Mouse (Mus musculus) stomach, postnatal 0 days (tissue): Measurements from ENCODE around the gene Nup214. TPM values are rescaled to one million over a fixed set of nuclear protein-coding genes. Genes with fewer than 3 reads are reported as not detected.

Source experiments
- ATAC-seq: fragments of 200-750 bp; cut with Nextera tagmentation; 2 replicates; pipeline ENCODE4 v1.8.0; 2017; ENCODE audit not compliant: low FRiP score, low TSS enrichment
- DNase-seq: peaks from one replicate; pipeline ENCODE4 v3.0.0-alpha.2; 2016; ENCODE audit warnings: low spot score
- H3K27ac ChIP-seq: fragments of 300-500 bp; sonication (generic); replicated peaks from 2 replicates; pipeline ENCODE4 v1.5.1; 2014; ENCODE audit warnings: mild to moderate bottlenecking, control low read depth
- H3K27me3 ChIP-seq: fragments of 300-500 bp; sonication (generic); 2 replicates; pipeline ENCODE4 v1.6.1; 2014; ENCODE audit warnings: low read length; ENCODE audit not compliant: control insufficient read depth, insufficient read depth
- H3K36me3 ChIP-seq: fragments of 300-500 bp; sonication (generic); 2 replicates; pipeline ENCODE4 v1.6.1; 2014; ENCODE audit warnings: low read length, mixed read lengths; ENCODE audit not compliant: control insufficient read depth, insufficient read depth
- H3K4me1 ChIP-seq: fragments of 300-500 bp; sonication (generic); replicated peaks from 2 replicates; pipeline ENCODE4 v1.6.1; 2014; ENCODE audit warnings: antibody characterized with exemption; ENCODE audit not compliant: control insufficient read depth, insufficient read depth
- H3K4me2 ChIP-seq: fragments of 300-500 bp; sonication (generic); replicated peaks from 2 replicates; pipeline ENCODE4 v1.6.1; 2014; ENCODE audit warnings: low read depth, mild to moderate bottlenecking, control low read depth, moderate library complexity
- H3K4me3 ChIP-seq: fragments of 300-500 bp; sonication (generic); 2 replicates; pipeline ENCODE4 v1.5.1; 2014; ENCODE audit warnings: low read depth, low read length, control low read depth
- H3K9ac ChIP-seq: fragments of 300-500 bp; sonication (generic); 2 replicates; pipeline ENCODE4 v1.6.1; 2014; ENCODE audit warnings: mild to moderate bottlenecking, low read length, control low read depth, mixed read lengths
- H3K9me3 ChIP-seq: fragments of 300-500 bp; sonication (generic); 2 replicates; pipeline ENCODE4 v1.6.1; 2016; ENCODE audit warnings: low read length; ENCODE audit not compliant: control insufficient read depth
- CTCF ChIP-seq: IDR thresholded peaks from 2 replicates; pipeline ENCODE4 v1.5.1; 2016; ENCODE audit warnings: antibody characterized with exemption, low read depth, mild to moderate bottlenecking, moderate library complexity
- EP300 ChIP-seq: optimal IDR thresholded peaks from 2 replicates; pipeline ENCODE3; 2016; ENCODE audit warnings: antibody characterized with exemption
- WGBS: fragments of 180-500 bp; shearing (Covaris S2); extraction: QIAGEN DNeasy Blood & Tissue Kit; methylation state at CpG from one replicate; pipeline ENCODE4 v1.1.7; 2014; 5-methylcytosine and 5-hydroxymethylcytosine counted together
- polyA plus RNA-seq: library from polyadenylated mRNA; unstranded; fragments of >200 nt; fragmentation: Nextera tagmentation; extraction: Ambion mirVana; gene quantifications from 2 replicates; pipeline ENCODE4 v1.2.1, GENCODE M21; 2015

The Nup214 gene
- polyA plus RNA-seq, 1 experiment from 2014 or later: 33.6 TPM

GRCm38 (mm10) chr2:31938298-31938697 lies 35.9 kb upstream of the Nup214 start:
- H3K27ac ChIP-seq: no peak overlapping the region
- H3K36me3 ChIP-seq: no peaks in the 10 kb centered on the region
- H3K4me2 ChIP-seq: no peak overlapping the region
- 64% methylated on average over 1 of the region's 1 CpGs for WGBS
- TF ChIP-seq CTCF (no peak), EP300 (no peak)
- DNase-seq (no peak), ATAC-seq (no peak)
- H3K4me1 ChIP-seq: no peaks in the 10 kb centered on the region
- H3K9ac ChIP-seq: no peak overlapping the region
- H3K4me3 ChIP-seq: no peak overlapping the region
- H3K27me3 ChIP-seq: no peaks in the 10 kb centered on the region
- no peaks in the 10 kb centered on the region for H3K9me3 ChIP-seq

- H3K36me3 ChIP-seq: no peaks in the 10 kb centered on the region
- H3K9ac ChIP-seq: no peak overlapping the region
- no peak overlapping the region for H3K4me2 ChIP-seq
- H3K4me3 ChIP-seq: no peak overlapping the region
- 48% methylated on average over 4 of the region's 4 CpGs for WGBS
- no peak overlapping the region for H3K27ac ChIP-seq
- no peaks in the 10 kb centered on the region for H3K27me3 ChIP-seq
- no peak for DNase-seq
- TF ChIP-seq EP300 (no peak), CTCF (no peak)
- no peak for ATAC-seq
- H3K9me3 ChIP-seq: no peaks in the 10 kb centered on the region
- no peaks in the 10 kb centered on the region for H3K4me1 ChIP-seq
Observed at GRCm38 (mm10) chr2:31943011-31943410, 31.2 kb upstream of the Nup214 start.

GRCm38 (mm10) chr2:31945580-31945979 lies 28.7 kb upstream of the Nup214 start:
- Histone ChIP-seq H3K27ac (no peak overlapping the region), H3K9ac (no peak overlapping the region), H3K9me3 (no peaks in the 10 kb centered on the region), H3K4me3 (no peak overlapping the region), H3K4me1 (0 out of 2 replicates have a peak, but pooled peaks cover 3% of the 10 kb centered on the region), H3K27me3 (no peaks in the 10 kb centered on the region), H3K36me3 (no peaks in the 10 kb centered on the region), H3K4me2 (no peak overlapping the region)
- TF ChIP-seq EP300 (no peak), CTCF (no peak)
- 56% methylated on average over 2 of the region's 2 CpGs for WGBS
- ATAC-seq (no peak), DNase-seq (no peak)

GRCm38 (mm10) chr2:31948392-31948791 lies 25.8 kb upstream of the Nup214 start:
- Histone ChIP-seq H3K9me3 (no peaks in the 10 kb centered on the region), H3K4me3 (no peak overlapping the region), H3K4me2 (no peak overlapping the region), H3K27ac (no peak overlapping the region), H3K4me1 (0 out of 2 replicates have a peak, but pooled peaks cover 3% of the 10 kb centered on the region), H3K9ac (no peak overlapping the region), H3K36me3 (no peaks in the 10 kb centered on the region), H3K27me3 (no peaks in the 10 kb centered on the region)
- TF ChIP-seq CTCF: peak; percentile 52
- no peak for TF ChIP-seq EP300
- peak; percentile 79 for ATAC-seq
- DNase-seq: peak; percentile 26
- 41% methylated on average over 6 of the region's 6 CpGs for WGBS

- ATAC-seq (no peak), DNase-seq (no peak)
- H3K9ac ChIP-seq: no peak overlapping the region
- TF ChIP-seq EP300 (no peak), CTCF (no peak)
- H3K9me3 ChIP-seq: no peaks in the 10 kb centered on the region
- H3K27ac ChIP-seq: no peak overlapping the region
- no peak overlapping the region for H3K4me2 ChIP-seq
- WGBS: 62% methylated on average over 6 of the region's 6 CpGs
- H3K27me3 ChIP-seq: no peaks in the 10 kb centered on the region
- H3K36me3 ChIP-seq: no peaks in the 10 kb centered on the region
- 0 out of 2 replicates have a peak, but pooled peaks cover 3% of the 10 kb centered on the region for H3K4me1 ChIP-seq
- no peak overlapping the region for H3K4me3 ChIP-seq
Observed at GRCm38 (mm10) chr2:31948801-31949200, 25.4 kb upstream of the Nup214 start.

GRCm38 (mm10) chr2:31950058-31950871 lies 24.0 kb upstream of the Nup214 start, which contains the start of gene Aif1l:
Gene Aif1l (plus strand): TSS chr2:31950139.
- Histone ChIP-seq H3K27me3 (no peaks in the 10 kb centered on the region), H3K9ac (peak within 1 kb of the TSS; percentile 45), H3K4me2 (peak within 1 kb of the TSS; percentile 99), H3K9me3 (no peaks in the 10 kb centered on the region), H3K36me3 (no peaks in the 10 kb centered on the region), H3K4me3 (peak within 1 kb of the TSS; percentile 57), H3K4me1 (0 out of 2 replicates have a peak, but pooled peaks cover 3% of the 10 kb centered on the region), H3K27ac (no peak within 1 kb of the TSS)
- no peak for TF ChIP-seq EP300
- peak; percentile 62 for TF ChIP-seq CTCF
- WGBS: under 1% methylated on average over 64 of the region's 66 CpGs
- DNase-seq (peak; percentile 71), ATAC-seq (peak; percentile 28; the same call in 1 of the 2 replicates)
